8 mouse cellular contexts compared by ENCODE assay signal in genomic region chr15:79803533-79804351, GRCm38 (mm10). TPM values are rescaled to one million over a fixed set of nuclear protein-coding genes. Genes with fewer than 3 reads are reported as not detected.
DNase-seq lines count a peak whose midpoint lies in the region; ATAC-seq and TF ChIP-seq lines count a peak whose summit lies in the region.

No protein-coding gene starts in this region.

- H3K27me3 ChIP-seq in heart, embryonic 12.5 days (replicated peaks) = peaks cover 90% of the 10 kb centered on the region
- peaks cover 84% of the 10 kb centered on the region for H3K27me3 ChIP-seq in limb, embryonic 12.5 days

- H3K27ac ChIP-seq in heart, embryonic 12.5 days (ENCODE audit: poor library complexity, severe bottlenecking) = no peak overlapping the region
- no peak overlapping the region for H3K27ac ChIP-seq in limb, embryonic 12.5 days
- H3K27ac ChIP-seq in olfactory bulb, adult 2 months (ENCODE audit: insufficient read depth, low read depth, low read length) = peak overlapping the region; percentile 28; the same call in 1 of the 2 replicates

- 5% methylated on average over 77 of the region's 81 CpGs for WGBS in lung, adult 2 months
- WGBS in heart, embryonic 12.5 days = 6% methylated on average over 81 of the region's 81 CpGs
- WGBS in limb, embryonic 12.5 days = 5% methylated on average over 81 of the region's 81 CpGs
- WGBS in olfactory bulb, adult 2 months = 5% methylated on average over 81 of the region's 81 CpGs

- ATAC-seq in heart, embryonic 12.5 days (ENCODE audit: insufficient number of reproducible peaks, low FRiP score) = no peak
- no peak for ATAC-seq in limb, embryonic 12.5 days (ENCODE audit: insufficient number of reproducible peaks, insufficient read depth, low FRiP score, low TSS enrichment, low read depth)

- H3K4me1 ChIP-seq in lung, adult 2 months (ENCODE audit: control insufficient read depth, insufficient read depth, low read length) = no peaks in the 10 kb centered on the region; the same call in 1 of the 2 replicates
- peaks cover 18% of the 10 kb centered on the region for H3K4me1 ChIP-seq in heart, embryonic 12.5 days (replicated peaks)
- H3K4me1 ChIP-seq in limb, embryonic 12.5 days (replicated peaks) = peaks cover 9% of the 10 kb centered on the region
- H3K4me1 ChIP-seq in olfactory bulb, adult 2 months (ENCODE audit: control insufficient read depth, insufficient read depth, low read length) = peaks cover 26% of the 10 kb centered on the region

- no peaks in the 10 kb centered on the region for H3K36me3 ChIP-seq in heart, embryonic 12.5 days
- H3K36me3 ChIP-seq in limb, embryonic 12.5 days = no peaks in the 10 kb centered on the region

- peak overlapping the region; percentile 71 for H3K9ac ChIP-seq in heart, embryonic 12.5 days
- H3K9ac ChIP-seq in limb, embryonic 12.5 days (replicated peaks) = peak overlapping the region; percentile 66

- no peak for TF ChIP-seq POLR2A in lung, adult 2 months (IDR thresholded peaks at IDR 0.05; ENCODE audit: borderline replicate concordance, extremely low read depth, low read depth, low read length)
- TF ChIP-seq POLR2A in olfactory bulb, adult 2 months (IDR thresholded peaks at IDR 0.05; ENCODE audit: insufficient read depth, low read depth, low read length) = no peak

- peak overlapping the region; percentile 28 for H3K4me3 ChIP-seq in lung, adult 2 months (replicated peaks; ENCODE audit: extremely low read depth, low read depth, low read length)
- H3K4me3 ChIP-seq in heart, embryonic 12.5 days = peak overlapping the region; percentile 64
- peak overlapping the region; percentile 65 for H3K4me3 ChIP-seq in limb, embryonic 12.5 days (replicated peaks)
- H3K4me3 ChIP-seq in olfactory bulb, adult 2 months (ENCODE audit: insufficient read depth, low read depth, low read length) = peak overlapping the region; percentile 84

- DNase-seq in lung, adult 2 months = no peak
- DNase-seq in lung, postnatal 14 days = no peak
- peak; percentile 50 for DNase-seq in cerebellum, adult 8-10 months
- DNase-seq in layer of hippocampus, postnatal 25 days (ENCODE audit: extremely low spot score in 1 of 2, low spot score in 1 of 2) = no peak
- DNase-seq in urinary bladder, postnatal 25 days (ENCODE audit: low spot score) = no peak

- no peak for TF ChIP-seq CTCF in lung, adult 2 months (IDR thresholded peaks at IDR 0.05; ENCODE audit: insufficient read depth, low read length)
- no peak for TF ChIP-seq CTCF in olfactory bulb, adult 2 months (IDR thresholded peaks at IDR 0.05; ENCODE audit: insufficient read depth, low read depth, low read length)

- H3K9me3 ChIP-seq in heart, embryonic 12.5 days (replicated peaks) = no peaks in the 10 kb centered on the region
- H3K9me3 ChIP-seq in limb, embryonic 12.5 days = no peaks in the 10 kb centered on the region

- H3K4me2 ChIP-seq in heart, embryonic 12.5 days = peak overlapping the region; percentile 95
- peak overlapping the region; percentile 93 for H3K4me2 ChIP-seq in limb, embryonic 12.5 days

RNA-seq across cellular contexts. Expression of gene Nptxr, which starts 0.8 kb away (rescaled TPM):
- 3.1 and 3.7 TPM in 2 replicates for polyA plus RNA-seq in lung, adult 2 months (2012; rRNA removed)
- 2.6 and 2.7 TPM in 2 replicates for polyA plus RNA-seq in heart, embryonic 12.5 days (2016; fragmentation: Nextera tagmentation; extraction: Ambion mirVana)
- polyA plus RNA-seq in limb, embryonic 12.5 days (2016; fragmentation: Nextera tagmentation; extraction: Ambion mirVana) = 2.0 and 2.3 TPM in 2 replicates
- 326 TPM in 1 of 2 replicates, not detected in the other for polyA plus RNA-seq in olfactory bulb, adult 2 months (2012; ENCODE audit: insufficient read depth, insufficient read length, low replicate concordance, missing spikeins)
- 100 to 1,000 TPM; 773 to 802 TPM for total RNA-seq in layer of hippocampus, postnatal 25 days (2021)

RNA-seq across cellular contexts. Expression of gene Dnal4, which starts 26.1 kb away (rescaled TPM):
- polyA plus RNA-seq in lung, adult 2 months (2012; rRNA removed) = 51.1 and 51.2 TPM in 2 replicates
- polyA plus RNA-seq in heart, embryonic 12.5 days (2016; fragmentation: Nextera tagmentation; extraction: Ambion mirVana) = 37.1 TPM in 2 replicates
- 71.0 and 71.2 TPM in 2 replicates for polyA plus RNA-seq in limb, embryonic 12.5 days (2016; fragmentation: Nextera tagmentation; extraction: Ambion mirVana)
- polyA plus RNA-seq in olfactory bulb, adult 2 months (2012; ENCODE audit: insufficient read depth, insufficient read length, low replicate concordance, missing spikeins) = not detected in 2 replicates
- 10 to 100 TPM; 53.0 to 59.4 TPM for total RNA-seq in layer of hippocampus, postnatal 25 days (2021)

RNA-seq across cellular contexts. Expression of gene Npcd, which starts 30.3 kb away (rescaled TPM):
- 0.50 and 1.4 TPM in 2 replicates for polyA plus RNA-seq in lung, adult 2 months (2012; rRNA removed)
- polyA plus RNA-seq in heart, embryonic 12.5 days (2016; fragmentation: Nextera tagmentation; extraction: Ambion mirVana) = 0.21 TPM in 1 of 2 replicates, not detected in the other
- polyA plus RNA-seq in limb, embryonic 12.5 days (2016; fragmentation: Nextera tagmentation; extraction: Ambion mirVana) = not detected in 2 replicates
- not detected in 2 replicates for polyA plus RNA-seq in olfactory bulb, adult 2 months (2012; ENCODE audit: insufficient read depth, insufficient read length, low replicate concordance, missing spikeins)
- 10 to 100 TPM; 16.8 to 30.2 TPM for total RNA-seq in layer of hippocampus, postnatal 25 days (2021)

RNA-seq across cellular contexts. Expression of gene Cbx6, which starts 30.7 kb away (rescaled TPM):
- 87.3 and 94.1 TPM in 2 replicates for polyA plus RNA-seq in lung, adult 2 months (2012; rRNA removed)
- polyA plus RNA-seq in heart, embryonic 12.5 days (2016; fragmentation: Nextera tagmentation; extraction: Ambion mirVana) = 34.5 and 38.0 TPM in 2 replicates
- 27.9 and 28.2 TPM in 2 replicates for polyA plus RNA-seq in limb, embryonic 12.5 days (2016; fragmentation: Nextera tagmentation; extraction: Ambion mirVana)
- polyA plus RNA-seq in olfactory bulb, adult 2 months (2012; ENCODE audit: insufficient read depth, insufficient read length, low replicate concordance, missing spikeins) = not detected in 2 replicates
- 100 to 1,000 TPM; 397 to 421 TPM for total RNA-seq in layer of hippocampus, postnatal 25 days (2021)

Comparison
In these comparisons a context has a peak if more than half of its experiments do, and no peak if none do; other contexts are left out.
1. H3K4me3 ChIP-seq: peak in every context shown above with its lines; median percentile 84 in olfactory bulb, adult 2 months; 65 in limb, embryonic 12.5 days; 64 in heart, embryonic 12.5 days; 28 in lung, adult 2 months.
2. RNA of gene Dnal4, which starts 26.1 kb away (polyA plus RNA-seq): 71.0 to 71.2 TPM in limb, embryonic 12.5 days, 51.1 to 51.2 TPM in lung, adult 2 months and 37.1 TPM in heart, embryonic 12.5 days; not detected in olfactory bulb, adult 2 months; every median in the first group is over 10 times any median in the second.